Mouse (Mus musculus) stomach, postnatal 0 days (tissue): ENCODE measurements at regions not wholly inside any gene's neighbourhood (a gene's known extent, or its start where the extent isn't known, plus 50 kb on each side); places are given as distances from the start of the nearest gene placed in this dataset.

ENCODE experiments used
- CTCF ChIP-seq: IDR thresholded peaks from 2 replicates; pipeline ENCODE4 v1.5.1; 2016; ENCODE audit warnings: antibody characterized with exemption, low read depth, mild to moderate bottlenecking, moderate library complexity
- EP300 ChIP-seq: optimal IDR thresholded peaks from 2 replicates; pipeline ENCODE3; 2016; ENCODE audit warnings: antibody characterized with exemption

DNA sequence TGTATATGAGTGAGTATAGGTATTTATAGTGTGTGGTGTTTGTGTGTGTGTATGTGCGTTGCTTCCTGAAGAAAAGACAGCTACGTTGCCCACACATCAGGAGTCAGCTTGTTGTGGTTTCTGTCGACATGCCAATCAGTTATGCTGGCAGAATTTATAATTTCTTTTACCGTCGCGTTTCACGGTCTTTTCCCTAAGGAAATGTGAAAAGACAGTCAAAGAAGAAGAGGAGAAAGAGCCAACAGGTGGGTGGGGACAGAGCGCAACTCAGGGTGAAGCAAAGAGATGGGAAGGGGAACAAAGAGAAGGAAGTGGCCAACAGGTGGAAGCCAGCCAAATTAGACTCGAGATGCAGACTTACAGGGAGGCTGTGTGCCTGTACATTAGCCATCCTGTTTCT lies 204.2 kb downstream of the Rpap3 start:
- TF ChIP-seq CTCF (no peak), EP300 (no peak)
